Mouse (Mus musculus) forebrain, embryonic 16.5 days (tissue): Measurements from ENCODE around the gene Polr2c. TPM values are rescaled to one million over a fixed set of nuclear protein-coding genes. Genes with fewer than 3 reads are reported as not detected.

Experiments used
- ATAC-seq: fragments of 200-750 bp; cut with Nextera tagmentation; 2 replicates; pipeline ENCODE4 v1.8.0; 2017; ENCODE audit warnings: mild to moderate bottlenecking, moderate library complexity
- H3K27ac ChIP-seq: fragments of 300-500 bp; sonication (generic); 2 replicates; pipeline ENCODE4 v1.5.1; 2014; ENCODE audit warnings: low read length, control low read depth
- H3K27me3 ChIP-seq: fragments of 300-500 bp; sonication (generic); replicated peaks from 2 replicates; pipeline ENCODE4 v1.6.1; 2014; ENCODE audit warnings: low read length; ENCODE audit not compliant: control insufficient read depth, insufficient read depth
- H3K36me3 ChIP-seq: fragments of 300-500 bp; sonication (generic); 2 replicates; pipeline ENCODE4 v1.6.1; 2014; ENCODE audit not compliant: control insufficient read depth, insufficient read depth
- H3K4me1 ChIP-seq: fragments of 300-500 bp; sonication (generic); replicated peaks from 2 replicates; pipeline ENCODE4 v1.6.1; 2014; ENCODE audit warnings: low read length; ENCODE audit not compliant: control insufficient read depth, insufficient read depth
- H3K4me2 ChIP-seq: fragments of 300-500 bp; sonication (generic); 2 replicates; pipeline ENCODE4 v1.6.1; 2014; ENCODE audit warnings: mild to moderate bottlenecking, low read length, control low read depth
- H3K4me3 ChIP-seq: fragments of 300-500 bp; sonication (generic); replicated peaks from 2 replicates; pipeline ENCODE4 v1.5.1; 2014; ENCODE audit warnings: mild to moderate bottlenecking, low read length, control low read depth
- H3K9ac ChIP-seq: fragments of 300-500 bp; sonication (generic); replicated peaks from 2 replicates; pipeline ENCODE4 v1.6.1; 2014; ENCODE audit warnings: low read depth, low read length, control low read depth
- H3K9me3 ChIP-seq: fragments of 300-500 bp; sonication (generic); 2 replicates; pipeline ENCODE4 v1.6.1; 2016; ENCODE audit warnings: low read length; ENCODE audit not compliant: control insufficient read depth
- WGBS: fragments of 180-500 bp; shearing (Covaris S2); extraction: QIAGEN DNeasy Blood & Tissue Kit; methylation state at CpG from one replicate; pipeline ENCODE4 v1.1.7; 2014; 5-methylcytosine and 5-hydroxymethylcytosine counted together
- polyA plus RNA-seq: library from polyadenylated mRNA; unstranded; fragments of >200 nt; fragmentation: Nextera tagmentation; extraction: Ambion mirVana; gene quantifications from 2 replicates; pipeline ENCODE4 v1.2.1, GENCODE M21; 2015

The Polr2c gene
- polyA plus RNA-seq, 1 experiment from 2014 or later = 150 TPM

- Histone ChIP-seq H3K4me1 (peaks cover 61% of the 10 kb centered on the region), H3K36me3 (no peaks in the 10 kb centered on the region), H3K9ac (no peak overlapping the region), H3K9me3 (no peaks in the 10 kb centered on the region), H3K4me2 (no peak overlapping the region), H3K27ac (no peak overlapping the region), H3K4me3 (no peak overlapping the region), H3K27me3 (no peaks in the 10 kb centered on the region)
- WGBS = 11% methylated on average over 3 of the region's 3 CpGs
- no peak; the same call in 1 of the 2 replicates for ATAC-seq
These were observed 14.9 kb downstream of the Polr2c start for GRCm38 (mm10) chr8:94872156-94872555.

GRCm38 (mm10) chr8:94872576-94872975 lies 15.3 kb downstream of the Polr2c start:
- no peak overlapping the region for H3K27ac ChIP-seq
- no peaks in the 10 kb centered on the region for H3K36me3 ChIP-seq
- H3K4me1 ChIP-seq = peaks cover 61% of the 10 kb centered on the region
- no peaks in the 10 kb centered on the region for H3K27me3 ChIP-seq
- H3K9me3 ChIP-seq = no peaks in the 10 kb centered on the region
- no peak overlapping the region for H3K4me3 ChIP-seq
- ATAC-seq = no peak
- no peak overlapping the region for H3K4me2 ChIP-seq
- WGBS = 77% methylated on average over 2 of the region's 2 CpGs
- no peak overlapping the region for H3K9ac ChIP-seq

GRCm38 (mm10) chr8:94874358-94874757 lies 17.1 kb downstream of the Polr2c start:
- ATAC-seq = no peak
- no peak overlapping the region for H3K9ac ChIP-seq
- no peaks in the 10 kb centered on the region for H3K9me3 ChIP-seq
- peak overlapping the region; percentile 94; the same call in 1 of the 2 replicates for H3K4me2 ChIP-seq
- no peak overlapping the region for H3K27ac ChIP-seq
- no peaks in the 10 kb centered on the region for H3K27me3 ChIP-seq
- WGBS = 11% methylated on average over 6 of the region's 6 CpGs
- peaks cover 48% of the 10 kb centered on the region for H3K4me1 ChIP-seq
- H3K36me3 ChIP-seq = no peaks in the 10 kb centered on the region
- H3K4me3 ChIP-seq = 0 out of 2 replicates have a peak overlapping the region, but pooled peaks have one; percentile 9

- peaks cover 40% of the 10 kb centered on the region for H3K4me1 ChIP-seq
- H3K4me2 ChIP-seq = peak overlapping the region; percentile 94
- 12% methylated on average over 17 of the region's 17 CpGs for WGBS
- H3K27ac ChIP-seq = peak overlapping the region; percentile 49
- H3K36me3 ChIP-seq = no peaks in the 10 kb centered on the region
- H3K9ac ChIP-seq = peak overlapping the region; percentile 67
- no peaks in the 10 kb centered on the region for H3K9me3 ChIP-seq
- no peak for ATAC-seq
- peak overlapping the region; percentile 60 for H3K4me3 ChIP-seq
- no peaks in the 10 kb centered on the region for H3K27me3 ChIP-seq
These were observed 18.0 kb downstream of the Polr2c start for GRCm38 (mm10) chr8:94875096-94875870.

- H3K36me3 ChIP-seq = no peaks in the 10 kb centered on the region
- H3K9ac ChIP-seq = peak overlapping the region; percentile 67
- WGBS = 0% methylated on average over 7 of the region's 20 CpGs
- H3K4me2 ChIP-seq = peak overlapping the region; percentile 94
- no peaks in the 10 kb centered on the region for H3K27me3 ChIP-seq
- peak overlapping the region; percentile 49 for H3K27ac ChIP-seq
- H3K4me3 ChIP-seq = peak overlapping the region; percentile 60
- H3K9me3 ChIP-seq = no peaks in the 10 kb centered on the region
- peaks cover 36% of the 10 kb centered on the region for H3K4me1 ChIP-seq
- no peak for ATAC-seq
These were observed 18.6 kb downstream of the Polr2c start for GRCm38 (mm10) chr8:94875871-94876150.

GRCm38 (mm10) chr8:94876197-94876730 lies 19.0 kb downstream of the Polr2c start, which contains the start of gene Dok4:
Gene Dok4 (minus strand): TSS chr8:94876330.
- Histone ChIP-seq H3K9me3 (no peaks in the 10 kb centered on the region), H3K9ac (peak within 1 kb of the TSS; percentile 67), H3K4me2 (peak within 1 kb of the TSS; percentile 94), H3K27ac (peak within 1 kb of the TSS; percentile 49), H3K27me3 (no peaks in the 10 kb centered on the region), H3K4me3 (peak within 1 kb of the TSS; percentile 60), H3K36me3 (no peaks in the 10 kb centered on the region), H3K4me1 (peaks cover 34% of the 10 kb centered on the region)
- ATAC-seq = peak; percentile 54
- under 1% methylated on average over 35 of the region's 37 CpGs for WGBS

GRCm38 (mm10) chr8:94876820-94877219 lies 19.6 kb downstream of the Polr2c start:
- H3K4me1 ChIP-seq = peaks cover 29% of the 10 kb centered on the region
- H3K36me3 ChIP-seq = no peaks in the 10 kb centered on the region
- no peak overlapping the region for H3K4me2 ChIP-seq
- H3K9ac ChIP-seq = no peak overlapping the region
- no peak for ATAC-seq
- no peaks in the 10 kb centered on the region for H3K9me3 ChIP-seq
- H3K4me3 ChIP-seq = no peak overlapping the region
- H3K27me3 ChIP-seq = no peaks in the 10 kb centered on the region
- WGBS = 57% methylated on average over 3 of the region's 3 CpGs
- no peak overlapping the region for H3K27ac ChIP-seq

- no peak for ATAC-seq
- WGBS = 74% methylated on average over 4 of the region's 4 CpGs
- no peaks in the 10 kb centered on the region for H3K36me3 ChIP-seq
These were observed 23.5 kb downstream of the Polr2c start for GRCm38 (mm10) chr8:94880742-94881141.

GRCm38 (mm10) chr8:94888383-94889036 lies 31.3 kb downstream of the Polr2c start:
- H3K4me3 ChIP-seq = no peak overlapping the region
- H3K27me3 ChIP-seq = no peaks in the 10 kb centered on the region
- H3K4me1 ChIP-seq = no peaks in the 10 kb centered on the region
- ATAC-seq = no peak
- H3K4me2 ChIP-seq = no peak overlapping the region
- no peak overlapping the region for H3K27ac ChIP-seq
- 40% methylated on average over 14 of the region's 14 CpGs for WGBS
- no peaks in the 10 kb centered on the region for H3K9me3 ChIP-seq
- no peaks in the 10 kb centered on the region for H3K36me3 ChIP-seq
- H3K9ac ChIP-seq = no peak overlapping the region

More at GRCm38 (mm10) chr8:94880742-94881141, 23.5 kb downstream of the Polr2c start:
- no peak overlapping the region for H3K4me2 ChIP-seq
- H3K9ac ChIP-seq = no peak overlapping the region
- no peak overlapping the region for H3K27ac ChIP-seq
- H3K4me1 ChIP-seq = peaks cover 5% of the 10 kb centered on the region
- no peaks in the 10 kb centered on the region for H3K27me3 ChIP-seq
- H3K4me3 ChIP-seq = no peak overlapping the region
- H3K9me3 ChIP-seq = no peaks in the 10 kb centered on the region
